Mouse (Mus musculus) intestine, embryonic 14.5 days (tissue): Measurements from ENCODE around the gene Pex10. TPM values are rescaled to one million over a fixed set of nuclear protein-coding genes. Genes with fewer than 3 reads are reported as not detected.

Source experiments
- ATAC-seq: fragments of 200-750 bp; cut with Nextera tagmentation; replicated peaks from 2 replicates; pipeline ENCODE4 v1.8.0; 2017; ENCODE audit warnings: low read depth, moderate number of reproducible peaks, moderate TSS enrichment, moderate library complexity; ENCODE audit not compliant: low FRiP score, low TSS enrichment
- DNase-seq: peaks from one replicate; pipeline ENCODE4 v3.0.0-alpha.2; 2018; ENCODE audit warnings: low spot score
- H3K27ac ChIP-seq: fragments of 300-500 bp; sonication (generic); 2 replicates; pipeline ENCODE4 v1.5.1; 2014; ENCODE audit warnings: low read depth, mild to moderate bottlenecking, control low read depth
- H3K27me3 ChIP-seq: fragments of 300-500 bp; sonication (generic); replicated peaks from 2 replicates; pipeline ENCODE4 v1.6.1; 2014; ENCODE audit warnings: low read length, control low read depth; ENCODE audit not compliant: control insufficient read depth, insufficient read depth
- H3K36me3 ChIP-seq: fragments of 300-500 bp; sonication (generic); 2 replicates; pipeline ENCODE4 v1.6.1; 2014; ENCODE audit warnings: low read length, control low read depth; ENCODE audit not compliant: control insufficient read depth, insufficient read depth
- H3K4me1 ChIP-seq: fragments of 300-500 bp; sonication (generic); replicated peaks from 2 replicates; pipeline ENCODE4 v1.6.1; 2014; ENCODE audit warnings: low read length, control low read depth, mixed read lengths; ENCODE audit not compliant: control insufficient read depth, insufficient read depth
- H3K4me2 ChIP-seq: fragments of 300-500 bp; sonication (generic); 2 replicates; pipeline ENCODE4 v1.6.1; 2014; ENCODE audit warnings: low read length
- H3K4me3 ChIP-seq: fragments of 300-500 bp; sonication (generic); 2 replicates; pipeline ENCODE4 v1.5.1; 2014; ENCODE audit warnings: low read depth, low read length, control low read depth, mixed read lengths
- H3K9ac ChIP-seq: fragments of 300-500 bp; sonication (generic); 2 replicates; pipeline ENCODE4 v1.6.1; 2014; ENCODE audit warnings: mild to moderate bottlenecking, low read length
- H3K9me3 ChIP-seq: fragments of 300-500 bp; sonication (generic); 2 replicates; pipeline ENCODE4 v1.6.1; 2016; ENCODE audit warnings: low read length, control low read depth; ENCODE audit not compliant: control insufficient read depth
- WGBS: fragments of 180-500 bp; shearing (Covaris S2); extraction: QIAGEN DNeasy Blood & Tissue Kit; methylation state at CpG from one replicate; pipeline ENCODE4 v1.1.7; 2014; 5-methylcytosine and 5-hydroxymethylcytosine counted together
- polyA plus RNA-seq: library from polyadenylated mRNA; unstranded; fragments of >200 nt; fragmentation: Nextera tagmentation; extraction: Ambion mirVana; gene quantifications from 2 replicates; pipeline ENCODE4 v1.2.1, GENCODE M21; 2014

Pex10 gene
- polyA plus RNA-seq, 1 experiment from 2014 or later, result 6.5 TPM

- no peaks in the 10 kb centered on the region for H3K4me1 ChIP-seq
- no peak overlapping the region for H3K27ac ChIP-seq
- H3K9me3 ChIP-seq, result no peaks in the 10 kb centered on the region
- ATAC-seq, result no peak
- no peaks in the 10 kb centered on the region for H3K36me3 ChIP-seq
- H3K4me2 ChIP-seq, result no peak overlapping the region
- no peak overlapping the region for H3K9ac ChIP-seq
- H3K4me3 ChIP-seq, result no peak overlapping the region
- DNase-seq, result no peak
- whole genome bisulfite sequencing, result 67% methylated on average over 7 of the region's 7 CpGs
- peaks cover 6% of the 10 kb centered on the region; the same call in 1 of the 2 replicates for H3K27me3 ChIP-seq
Observed at GRCm38 (mm10) chr4:155050116-155050515, 16.7 kb upstream of the Pex10 start.

DNA sequence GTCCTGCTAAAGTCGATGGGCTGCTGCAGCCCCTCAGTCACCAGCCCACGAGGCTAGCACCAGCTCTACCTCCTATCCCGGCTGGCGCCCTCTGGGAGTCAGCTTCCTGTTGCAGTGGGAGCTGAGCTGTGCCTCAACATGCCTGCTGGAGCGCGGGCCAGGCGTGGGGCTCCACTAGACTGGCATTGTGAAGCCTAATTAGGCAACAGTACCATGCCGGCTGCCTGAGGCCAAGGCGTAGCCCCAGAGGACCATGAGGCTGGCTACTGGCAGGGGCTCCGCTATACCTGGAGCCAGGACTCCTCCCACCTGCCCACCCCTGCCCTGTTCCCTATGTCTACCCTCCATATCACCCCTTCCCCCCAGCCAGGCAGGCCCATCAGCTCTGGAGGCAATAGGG, 10.1 kb upstream of the Pex10 start, which contains the start of gene Plch2:
TSS of gene Plch2 (minus strand) at position 61 of the 400 bp plus-strand sequence.
- H3K9me3 ChIP-seq, result no peaks in the 10 kb centered on the region
- ATAC-seq, result no peak
- H3K27ac ChIP-seq, result no peak within 1 kb of the TSS
- no peaks in the 10 kb centered on the region for H3K36me3 ChIP-seq
- 70% methylated on average over 10 of the region's 10 CpGs for WGBS
- H3K4me2 ChIP-seq, result no peak within 1 kb of the TSS
- H3K4me1 ChIP-seq, result 0 out of 2 replicates have a peak, but pooled peaks cover 5% of the 10 kb centered on the region
- H3K27me3 ChIP-seq, result no peaks in the 10 kb centered on the region
- no peak within 1 kb of the TSS for H3K9ac ChIP-seq
- H3K4me3 ChIP-seq, result no peak within 1 kb of the TSS
- DNase-seq, result no peak

DNA sequence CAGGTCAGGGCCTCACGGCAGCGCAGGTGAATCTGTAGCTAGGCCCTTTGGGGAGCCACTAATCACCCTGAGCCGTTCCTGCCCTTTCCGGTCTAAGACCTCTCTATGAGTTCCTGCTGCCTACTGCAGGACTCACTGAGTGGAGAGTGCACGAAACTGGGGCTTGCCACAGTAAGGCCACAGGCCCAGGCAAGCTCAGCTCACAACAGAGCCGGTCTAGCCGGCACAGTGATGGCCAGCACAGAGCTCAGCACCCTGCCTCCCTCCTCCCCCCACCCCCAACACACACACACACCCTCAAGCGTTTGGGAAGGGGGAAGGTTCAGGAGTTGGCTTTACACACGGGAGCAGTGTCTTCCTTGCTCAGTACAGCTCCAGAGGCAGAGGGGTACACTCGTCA, 8.5 kb upstream of the Pex10 start:
- no peak overlapping the region for H3K9ac ChIP-seq
- 39% methylated on average over 10 of the region's 10 CpGs for WGBS

DNA sequence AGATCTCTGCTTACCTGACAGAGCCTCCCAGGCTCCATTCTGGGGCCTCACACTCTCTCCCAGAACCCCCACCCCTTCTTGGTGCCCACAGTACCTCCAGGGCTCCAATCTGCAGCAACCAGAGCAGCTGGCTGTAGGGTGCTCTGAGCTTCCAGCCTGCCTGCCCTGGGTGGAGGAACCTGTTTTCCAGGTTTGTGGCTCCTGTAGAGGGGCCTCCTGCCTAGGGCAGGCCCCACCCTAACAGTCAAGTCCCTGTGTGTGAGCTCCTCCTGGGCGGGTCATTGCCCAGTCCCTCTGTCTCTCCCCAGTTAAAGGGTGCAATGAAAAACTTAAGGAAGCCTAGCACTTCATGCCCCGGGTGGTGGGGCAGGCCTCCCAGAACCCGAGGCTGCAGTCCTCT, 2.9 kb upstream of the Pex10 start:
- no peaks in the 10 kb centered on the region for H3K27me3 ChIP-seq
- peak overlapping the region; percentile 84 for H3K27ac ChIP-seq
- peaks cover 11% of the 10 kb centered on the region for H3K4me1 ChIP-seq
- H3K36me3 ChIP-seq, result peaks cover 8% of the 10 kb centered on the region
- DNase-seq, result peak; percentile 75
- 0 out of 2 replicates have a peak overlapping the region, but pooled peaks have one; percentile 6 for H3K4me3 ChIP-seq
- H3K9me3 ChIP-seq, result no peaks in the 10 kb centered on the region
- peak overlapping the region; percentile 32 for H3K4me2 ChIP-seq
- ATAC-seq, result peak; percentile 73
- WGBS, result 38% methylated on average over 3 of the region's 3 CpGs
- H3K9ac ChIP-seq, result no peak overlapping the region

More for the DNA sequence above, 8.5 kb upstream of the Pex10 start:
- Histone ChIP-seq H3K27ac (no peak overlapping the region), H3K9me3 (no peaks in the 10 kb centered on the region), H3K4me3 (no peak overlapping the region), H3K4me2 (no peak overlapping the region), H3K4me1 (0 out of 2 replicates have a peak, but pooled peaks cover 5% of the 10 kb centered on the region), H3K36me3 (no peaks in the 10 kb centered on the region), H3K27me3 (no peaks in the 10 kb centered on the region)
- DNase-seq, result no peak
- ATAC-seq, result no peak

DNA sequence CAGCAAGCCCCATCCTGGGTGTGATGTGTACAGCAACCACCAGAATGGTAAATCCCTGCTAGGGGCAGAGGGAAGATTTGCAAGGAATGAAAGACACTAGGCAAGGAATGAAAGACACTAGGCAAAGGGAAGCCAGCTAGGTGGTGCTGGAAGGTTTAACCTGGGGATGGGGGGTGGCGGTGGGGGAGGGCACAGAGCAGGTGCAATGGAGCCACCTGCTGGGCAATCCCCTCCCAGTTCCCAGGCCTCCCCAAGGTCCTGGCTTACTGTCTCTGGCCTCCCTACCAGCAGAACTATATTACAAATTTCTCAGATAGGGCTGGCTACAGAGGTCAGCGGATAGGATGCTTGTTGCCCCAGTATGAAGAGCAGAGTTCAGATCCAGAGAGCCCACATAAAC, 2.3 kb upstream of the Pex10 start:
- H3K4me3 ChIP-seq, result no peak overlapping the region
- no peaks in the 10 kb centered on the region for H3K9me3 ChIP-seq
- H3K27ac ChIP-seq, result peak overlapping the region; percentile 84
- H3K27me3 ChIP-seq, result no peaks in the 10 kb centered on the region
- 45% methylated on average over 2 of the region's 2 CpGs for WGBS
- peaks cover 11% of the 10 kb centered on the region for H3K4me1 ChIP-seq
- no peak for ATAC-seq
- peak overlapping the region; percentile 32; the same call in 1 of the 2 replicates for H3K4me2 ChIP-seq
- peaks cover 14% of the 10 kb centered on the region for H3K36me3 ChIP-seq
- H3K9ac ChIP-seq, result no peak overlapping the region
- peak; percentile 69 for DNase-seq

DNA sequence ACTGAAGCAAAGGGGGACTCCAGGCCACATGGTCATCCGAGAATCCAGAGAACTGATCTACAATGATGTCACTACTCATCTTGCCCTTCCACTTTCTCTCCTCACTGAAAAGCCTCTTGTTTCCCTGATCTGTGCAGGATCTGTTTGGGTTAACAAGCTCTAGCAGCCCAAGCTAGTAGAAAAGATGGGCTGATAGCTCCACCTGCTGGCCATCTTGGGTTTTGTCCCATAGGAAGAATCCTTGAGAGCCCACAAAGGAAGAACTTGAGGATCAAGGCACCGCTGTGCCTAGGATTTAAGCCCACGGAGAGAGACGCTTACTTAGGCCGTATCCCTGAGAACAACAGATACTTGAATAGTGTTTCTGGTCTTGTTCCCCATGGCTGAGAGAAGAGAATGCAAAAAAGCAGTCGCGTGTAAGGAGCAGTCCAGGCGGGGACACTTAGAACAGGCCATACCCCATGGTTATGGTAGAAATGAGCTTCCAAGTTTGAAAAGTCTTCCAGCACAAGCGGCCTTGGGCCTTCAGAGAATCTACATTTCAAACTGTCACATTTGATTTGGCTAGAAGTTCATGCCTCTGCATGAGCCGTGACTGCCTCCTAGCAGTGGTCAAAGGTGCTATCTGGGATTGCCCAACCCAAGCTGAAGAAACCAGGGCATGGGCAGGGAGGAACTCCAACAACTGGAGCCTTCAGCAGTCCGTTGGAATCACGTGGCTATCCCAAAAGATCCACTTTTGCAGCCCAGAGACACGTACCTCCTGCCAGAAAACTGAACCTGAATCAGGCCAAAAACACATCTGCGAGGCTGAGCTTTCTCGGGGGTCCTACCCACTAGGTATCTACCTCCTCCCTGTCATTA, 614 bp upstream of the Pex10 start:
- H3K4me3 ChIP-seq, result peak overlapping the region; percentile 58
- H3K9ac ChIP-seq, result no peak overlapping the region
- WGBS, result 5% methylated on average over 15 of the region's 15 CpGs
- H3K9me3 ChIP-seq, result no peaks in the 10 kb centered on the region
- peak overlapping the region; percentile 94 for H3K4me2 ChIP-seq
- peaks cover 31% of the 10 kb centered on the region for H3K36me3 ChIP-seq
- H3K27ac ChIP-seq, result peak overlapping the region; percentile 57
- peak; percentile 97 for DNase-seq
- H3K4me1 ChIP-seq, result peaks cover 11% of the 10 kb centered on the region
- peak; percentile 26 for ATAC-seq
- no peaks in the 10 kb centered on the region for H3K27me3 ChIP-seq

GRCm38 (mm10) chr4:155068357-155068972, 1.6 kb downstream of the Pex10 start:
- H3K4me3 ChIP-seq, result 0 out of 2 replicates have a peak overlapping the region, but pooled peaks have one; percentile 58
- ATAC-seq (no peak), DNase-seq (no peak)
- no peak overlapping the region for H3K9ac ChIP-seq
- H3K4me1 ChIP-seq, result peaks cover 11% of the 10 kb centered on the region
- WGBS, result 90% methylated on average over 20 of the region's 20 CpGs
- no peaks in the 10 kb centered on the region for H3K9me3 ChIP-seq
- H3K27me3 ChIP-seq, result no peaks in the 10 kb centered on the region
- H3K4me2 ChIP-seq, result peak overlapping the region; percentile 94
- peaks cover 53% of the 10 kb centered on the region for H3K36me3 ChIP-seq
- H3K27ac ChIP-seq, result no peak overlapping the region

- H3K4me1 ChIP-seq, result peaks cover 11% of the 10 kb centered on the region
- H3K27ac ChIP-seq, result no peak overlapping the region
- no peak overlapping the region for H3K4me2 ChIP-seq
- ATAC-seq (no peak), DNase-seq (no peak)
- WGBS, result 91% methylated on average over 6 of the region's 6 CpGs
- no peaks in the 10 kb centered on the region for H3K9me3 ChIP-seq
- H3K27me3 ChIP-seq, result no peaks in the 10 kb centered on the region
- 0 out of 2 replicates have a peak overlapping the region, but pooled peaks have one; percentile 6 for H3K9ac ChIP-seq
- H3K36me3 ChIP-seq, result peaks cover 60% of the 10 kb centered on the region
- no peak overlapping the region for H3K4me3 ChIP-seq
Observed at GRCm38 (mm10) chr4:155069191-155069590, 2.4 kb downstream of the Pex10 start.
